Mouse (Mus musculus) liver, embryonic 12.5 days (tissue): ENCODE results near the gene Ncdn. TPM values are rescaled to one million over a fixed set of nuclear protein-coding genes. Genes with fewer than 3 reads are reported as not detected.

Experiments used
- ATAC-seq: fragments of 200-750 bp; cut with Nextera tagmentation; 2 replicates; pipeline ENCODE4 v1.8.0; 2017; ENCODE audit warnings: moderate number of reproducible peaks, mild to moderate bottlenecking, moderate library complexity
- H3K27ac ChIP-seq: fragments of 300-500 bp; sonication (generic); 2 replicates; pipeline ENCODE4 v1.5.1; 2016; ENCODE audit warnings: mild to moderate bottlenecking
- H3K27me3 ChIP-seq: fragments of 300-500 bp; sonication (generic); replicated peaks from 2 replicates; pipeline ENCODE4 v1.6.1; 2016; ENCODE audit warnings: mild to moderate bottlenecking, moderate library complexity
- H3K36me3 ChIP-seq: fragments of 300-500 bp; sonication (generic); 2 replicates; pipeline ENCODE4 v1.6.1; 2016; ENCODE audit warnings: mild to moderate bottlenecking, moderate library complexity
- H3K4me1 ChIP-seq: fragments of 300-500 bp; sonication (generic); 2 replicates; pipeline ENCODE4 v1.6.1; 2016
- H3K4me2 ChIP-seq: fragments of 300-500 bp; sonication (generic); 2 replicates; pipeline ENCODE4 v1.6.1; 2016; ENCODE audit warnings: mild to moderate bottlenecking, moderate library complexity
- H3K4me3 ChIP-seq: fragments of 300-500 bp; sonication (generic); 2 replicates; pipeline ENCODE4 v1.5.1; 2016; ENCODE audit warnings: mild to moderate bottlenecking, moderate library complexity
- H3K9ac ChIP-seq: fragments of 300-500 bp; sonication (generic); 2 replicates; pipeline ENCODE4 v1.6.1; 2016; ENCODE audit warnings: mild to moderate bottlenecking, moderate library complexity
- H3K9me3 ChIP-seq: fragments of 300-500 bp; sonication (generic); replicated peaks from 2 replicates; pipeline ENCODE4 v1.6.1; 2016; ENCODE audit warnings: mild to moderate bottlenecking, moderate library complexity
- WGBS: fragments of 180-500 bp; shearing (Covaris S2); methylation state at CpG from one replicate; pipeline ENCODE4 v1.1.7; 2016; ENCODE audit not compliant: insufficient replicate concordance; 5-methylcytosine and 5-hydroxymethylcytosine counted together
- polyA plus RNA-seq: library from polyadenylated mRNA; unstranded; fragments of >200 nt; fragmentation: Nextera tagmentation; extraction: Ambion mirVana; gene quantifications from 2 replicates; pipeline ENCODE4 v1.2.1, GENCODE M21; 2016

The Ncdn gene
- polyA plus RNA-seq, result 14.7 and 15.2 TPM in 2 replicates

GRCm38 (mm10) chr4:126753268-126754230, at the start of gene Ncdn, which contains the start of gene AU040320:
Gene Ncdn (minus strand): TSS chr4:126753438.
Gene AU040320 (plus strand): TSS chr4:126753544.
- WGBS, result under 1% methylated on average over 70 of the region's 71 CpGs
- Histone ChIP-seq H3K4me1 (peaks cover 27% of the 10 kb centered on the region), H3K4me2 (peak within 1 kb of the TSS; percentile 95), H3K27ac (peak within 1 kb of the TSS; percentile 86), H3K36me3 (peaks cover 37% of the 10 kb centered on the region), H3K27me3 (no peaks in the 10 kb centered on the region), H3K4me3 (peak within 1 kb of the TSS; percentile 77), H3K9me3 (no peaks in the 10 kb centered on the region), H3K9ac (peak within 1 kb of the TSS; percentile 86)
- peak; percentile 99 for ATAC-seq

GRCm38 (mm10) chr4:126802174-126802573, 48.9 kb upstream of the Ncdn start:
- Histone ChIP-seq H3K4me2 (no peak overlapping the region), H3K27ac (no peak overlapping the region), H3K9ac (no peak overlapping the region), H3K4me1 (peaks cover 48% of the 10 kb centered on the region), H3K4me3 (no peak overlapping the region), H3K36me3 (no peaks in the 10 kb centered on the region), H3K9me3 (no peaks in the 10 kb centered on the region), H3K27me3 (no peaks in the 10 kb centered on the region)
- no peak for ATAC-seq
- 84% methylated on average over 8 of the region's 8 CpGs for WGBS

GRCm38 (mm10) chr4:126792341-126793102, 39.3 kb upstream of the Ncdn start:
- no peaks in the 10 kb centered on the region for H3K9me3 ChIP-seq
- 81% methylated on average over 7 of the region's 7 CpGs for WGBS
- H3K9ac ChIP-seq, result no peak overlapping the region
- H3K36me3 ChIP-seq, result peaks cover 27% of the 10 kb centered on the region
- no peaks in the 10 kb centered on the region for H3K27me3 ChIP-seq
- no peaks in the 10 kb centered on the region for H3K4me1 ChIP-seq
- H3K27ac ChIP-seq, result no peak overlapping the region
- H3K4me3 ChIP-seq, result no peak overlapping the region
- ATAC-seq, result no peak
- H3K4me2 ChIP-seq, result no peak overlapping the region

DNA sequence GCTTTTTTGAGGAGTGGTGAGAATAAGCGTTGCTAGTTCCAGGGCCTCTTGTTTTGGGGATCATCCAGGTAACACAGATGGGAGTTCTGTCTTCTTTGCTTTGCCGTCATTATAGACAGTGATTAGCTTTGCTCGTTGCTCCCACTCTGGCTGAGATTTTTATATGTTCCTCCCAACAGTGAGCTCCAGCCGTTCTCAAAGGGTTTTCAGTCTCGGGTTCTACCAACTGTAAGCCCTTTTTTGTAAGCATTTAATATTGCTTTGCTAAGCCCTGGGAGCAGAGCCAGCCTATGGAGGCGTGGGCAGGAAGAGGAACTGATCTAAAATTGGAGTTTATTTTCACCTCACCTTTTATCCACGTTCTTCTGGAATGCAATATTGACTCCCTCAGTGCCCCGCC, 29.8 kb upstream of the Ncdn start:
- H3K27me3 ChIP-seq, result no peaks in the 10 kb centered on the region
- no peaks in the 10 kb centered on the region for H3K9me3 ChIP-seq
- H3K9ac ChIP-seq, result no peak overlapping the region
- no peak overlapping the region for H3K4me2 ChIP-seq
- no peaks in the 10 kb centered on the region for H3K4me1 ChIP-seq
- no peak overlapping the region for H3K27ac ChIP-seq
- 71% methylated on average over 8 of the region's 8 CpGs for WGBS
- ATAC-seq, result no peak
- H3K4me3 ChIP-seq, result no peak overlapping the region
- H3K36me3 ChIP-seq, result 0 out of 2 replicates have a peak, but pooled peaks cover 2% of the 10 kb centered on the region

GRCm38 (mm10) chr4:126782512-126782911, 29.3 kb upstream of the Ncdn start:
- no peak overlapping the region for H3K4me3 ChIP-seq

GRCm38 (mm10) chr4:126781871-126782270, 28.6 kb upstream of the Ncdn start:
- WGBS, result 75% methylated on average over 3 of the region's 3 CpGs
- Histone ChIP-seq H3K9me3 (no peaks in the 10 kb centered on the region), H3K27me3 (no peaks in the 10 kb centered on the region), H3K4me3 (no peak overlapping the region), H3K4me2 (no peak overlapping the region), H3K36me3 (0 out of 2 replicates have a peak, but pooled peaks cover under 1% of the 10 kb centered on the region), H3K9ac (no peak overlapping the region), H3K27ac (no peak overlapping the region), H3K4me1 (no peaks in the 10 kb centered on the region)
- no peak for ATAC-seq

More at GRCm38 (mm10) chr4:126782512-126782911, 29.3 kb upstream of the Ncdn start:
- no peak overlapping the region for H3K9ac ChIP-seq
- no peak overlapping the region for H3K27ac ChIP-seq
- no peaks in the 10 kb centered on the region for H3K9me3 ChIP-seq
- H3K4me2 ChIP-seq, result no peak overlapping the region
- H3K4me1 ChIP-seq, result no peaks in the 10 kb centered on the region
- WGBS, result 79% methylated on average over 8 of the region's 8 CpGs
- ATAC-seq, result no peak
- H3K27me3 ChIP-seq, result no peaks in the 10 kb centered on the region
- H3K36me3 ChIP-seq, result 0 out of 2 replicates have a peak, but pooled peaks cover 2% of the 10 kb centered on the region

DNA sequence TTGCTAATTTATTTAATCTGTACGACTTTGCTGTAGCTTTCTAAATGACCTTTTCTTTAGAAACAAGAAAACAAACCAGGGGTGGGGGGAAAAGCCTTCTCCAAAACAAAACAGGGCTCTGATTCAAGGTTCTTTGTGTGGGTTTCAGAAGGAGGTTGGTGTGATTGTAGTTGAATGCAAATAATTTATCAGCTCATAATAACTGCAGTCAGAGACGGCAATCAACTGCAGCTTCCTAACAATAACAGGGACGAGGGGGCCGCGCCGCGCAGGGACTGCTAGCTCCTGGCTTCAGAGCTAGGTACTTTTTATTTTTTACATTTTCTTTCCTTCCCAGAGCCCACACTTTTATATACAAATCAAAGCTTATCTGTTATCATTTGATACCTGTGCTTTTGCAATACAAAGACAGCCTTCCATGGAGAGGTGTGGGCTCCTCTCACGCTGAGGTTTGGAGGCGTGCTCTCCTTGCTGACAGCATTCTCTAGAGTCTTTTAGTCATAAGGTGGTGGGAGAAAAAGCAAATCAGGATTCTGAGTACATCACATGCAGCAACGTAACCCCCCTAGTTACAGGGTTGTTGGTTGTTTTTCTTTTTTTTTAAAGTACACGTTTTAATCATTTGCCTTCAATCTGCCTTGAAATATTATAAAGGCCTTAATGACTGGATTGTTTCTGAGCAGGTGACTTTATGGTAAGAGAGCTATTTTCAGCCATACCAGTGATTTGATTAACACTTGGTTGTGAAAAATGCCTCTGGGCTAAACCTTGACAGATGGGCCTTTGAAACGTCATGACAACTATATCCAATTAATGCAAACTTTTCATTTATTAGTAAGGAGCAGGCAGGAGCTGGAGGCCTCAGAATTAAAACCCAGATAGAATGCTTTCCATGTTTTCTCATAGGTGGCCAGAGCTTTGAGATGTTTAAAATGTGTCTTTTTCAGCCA, 26.9 kb upstream of the Ncdn start:
- no peaks in the 10 kb centered on the region for H3K4me1 ChIP-seq

DNA sequence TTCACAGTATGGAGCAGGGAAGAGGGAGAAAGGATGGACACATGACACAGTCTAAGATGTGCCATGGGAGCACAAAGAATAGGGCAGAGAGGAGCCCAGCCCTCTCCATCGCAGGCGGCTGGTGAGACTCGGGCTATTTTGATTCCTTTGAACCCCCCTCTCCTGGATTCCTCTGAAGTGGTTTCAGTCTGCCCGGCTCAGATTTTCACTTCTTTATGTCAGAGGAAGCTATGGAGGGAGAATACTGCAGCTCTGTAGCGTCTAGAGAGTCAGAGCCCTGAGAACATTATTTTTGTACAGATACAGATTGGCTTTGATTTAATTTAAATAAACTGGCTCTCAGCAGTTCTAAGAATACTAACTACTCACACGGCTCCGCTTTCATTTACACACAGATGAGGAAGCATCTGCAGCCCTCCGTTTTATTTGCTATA, 25.9 kb upstream of the Ncdn start:
- no peak overlapping the region for H3K4me2 ChIP-seq
- H3K9me3 ChIP-seq, result no peaks in the 10 kb centered on the region
- no peak for ATAC-seq
- no peak overlapping the region for H3K27ac ChIP-seq
- no peak overlapping the region for H3K4me3 ChIP-seq
- WGBS, result 73% methylated on average over 8 of the region's 8 CpGs
- H3K9ac ChIP-seq, result no peak overlapping the region
- H3K36me3 ChIP-seq, result no peaks in the 10 kb centered on the region
- H3K27me3 ChIP-seq, result no peaks in the 10 kb centered on the region
- H3K4me1 ChIP-seq, result no peaks in the 10 kb centered on the region

More for the DNA sequence above, 26.9 kb upstream of the Ncdn start:
- no peak overlapping the region for H3K4me2 ChIP-seq
- WGBS, result 78% methylated on average over 12 of the region's 12 CpGs
- ATAC-seq, result no peak
- H3K4me3 ChIP-seq, result no peak overlapping the region
- no peak overlapping the region for H3K9ac ChIP-seq
- no peak overlapping the region for H3K27ac ChIP-seq
- H3K27me3 ChIP-seq, result no peaks in the 10 kb centered on the region
- H3K9me3 ChIP-seq, result no peaks in the 10 kb centered on the region
- no peaks in the 10 kb centered on the region for H3K36me3 ChIP-seq

- Histone ChIP-seq H3K36me3 (no peaks in the 10 kb centered on the region), H3K4me2 (no peak overlapping the region), H3K4me1 (peaks cover 8% of the 10 kb centered on the region), H3K9me3 (no peaks in the 10 kb centered on the region), H3K27ac (no peak overlapping the region), H3K9ac (no peak overlapping the region), H3K4me3 (no peak overlapping the region), H3K27me3 (no peaks in the 10 kb centered on the region)
- 62% methylated on average over 1 of the region's 1 CpGs for WGBS
- no peak for ATAC-seq
These were observed 21.9 kb upstream of the Ncdn start for GRCm38 (mm10) chr4:126775182-126775581.

DNA sequence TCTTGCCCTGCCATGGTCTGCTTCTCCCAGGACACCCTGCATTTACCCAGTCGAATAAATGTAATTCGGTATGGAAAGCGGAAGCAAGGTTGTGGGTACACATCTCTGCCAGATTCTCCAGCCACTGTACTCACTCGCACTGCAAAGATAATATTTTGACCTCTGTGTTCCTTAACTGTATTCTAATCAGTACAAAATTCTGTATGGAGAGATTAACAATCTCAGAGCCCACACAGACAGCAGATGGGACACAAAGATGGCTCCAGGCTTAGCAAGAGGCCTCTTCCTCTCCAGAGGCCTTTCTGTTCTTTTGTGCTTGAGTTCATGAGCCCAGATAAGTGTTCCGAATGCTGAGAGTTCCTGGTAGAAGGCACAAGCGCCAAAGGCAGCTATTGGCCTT, 20.6 kb upstream of the Ncdn start:
- ATAC-seq, result no peak
- WGBS, result 72% methylated on average over 6 of the region's 6 CpGs
- Histone ChIP-seq H3K4me1 (peaks cover 16% of the 10 kb centered on the region), H3K9ac (no peak overlapping the region), H3K4me3 (no peak overlapping the region), H3K9me3 (no peaks in the 10 kb centered on the region), H3K27ac (no peak overlapping the region), H3K36me3 (no peaks in the 10 kb centered on the region), H3K4me2 (no peak overlapping the region), H3K27me3 (no peaks in the 10 kb centered on the region)

DNA sequence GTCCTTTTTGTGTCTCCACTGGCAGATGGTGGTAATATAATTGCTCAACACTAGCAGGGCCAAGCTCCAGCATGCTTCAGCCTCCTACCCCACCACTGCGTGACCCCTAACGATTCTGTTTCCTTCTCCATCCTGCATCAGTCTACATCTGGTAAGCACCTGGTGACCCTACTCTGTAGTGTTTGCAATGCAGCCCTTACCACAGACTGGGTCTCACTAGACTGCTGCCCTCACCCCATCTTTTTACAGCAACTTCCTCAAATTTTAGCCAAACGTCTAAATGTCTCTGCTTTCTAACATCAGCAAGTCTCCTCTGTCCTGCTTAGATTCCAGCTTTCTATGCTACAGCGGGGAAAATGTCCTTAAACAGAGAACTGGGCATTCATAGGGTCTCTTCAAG, 17.6 kb upstream of the Ncdn start:
- H3K27me3 ChIP-seq, result no peaks in the 10 kb centered on the region
- H3K9me3 ChIP-seq, result no peaks in the 10 kb centered on the region
- peaks cover 16% of the 10 kb centered on the region for H3K4me1 ChIP-seq
- H3K27ac ChIP-seq, result no peak overlapping the region
- ATAC-seq, result no peak
- no peak overlapping the region for H3K4me3 ChIP-seq
- 0 out of 2 replicates have a peak, but pooled peaks cover 2% of the 10 kb centered on the region for H3K36me3 ChIP-seq
- 61% methylated on average over 4 of the region's 4 CpGs for WGBS
- H3K4me2 ChIP-seq, result no peak overlapping the region
- no peak overlapping the region for H3K9ac ChIP-seq
